Mouse (Mus musculus) lung, postnatal 0 days (tissue): ENCODE measurements around the gene Zfp949. TPM values are rescaled to one million over a fixed set of nuclear protein-coding genes. Genes with fewer than 3 reads are reported as not detected.

Experiments
- polyA plus RNA-seq: library from polyadenylated mRNA; unstranded; fragments of >200 nt; fragmentation: Nextera tagmentation; extraction: Ambion mirVana; gene quantifications from 2 replicates; pipeline ENCODE4 v1.2.1, GENCODE M21; 2015

Zfp949 gene
- polyA plus RNA-seq, 1 experiment from 2014 or later: 11.5 TPM

Other genes starting within 250 kb of the Zfp949 start
- 5.3 and 5.8 TPM in 2 replicates for gene Nt5e, start 220.8 kb upstream of the Zfp949 start, polyA plus RNA-seq
- 20.3 and 23.3 TPM in 2 replicates for gene Snx14, start 109.1 kb upstream of the Zfp949 start, polyA plus RNA-seq
- gene Gm20537, start 91.4 kb upstream of the Zfp949 start, polyA plus RNA-seq: not detected in 2 replicates
- gene Syncrip, start 65.4 kb upstream of the Zfp949 start, polyA plus RNA-seq: 36.0 and 38.8 TPM in 2 replicates
- gene Trim43a, start 32.9 kb downstream of the Zfp949 start, polyA plus RNA-seq: 0.08 TPM in 1 of 2 replicates, not detected in the other
- 52.5 and 58.2 TPM in 2 replicates for gene Mthfsl, start 172.3 kb downstream of the Zfp949 start, polyA plus RNA-seq
- gene Bcl2a1d, start 183.9 kb downstream of the Zfp949 start, polyA plus RNA-seq: 18.0 and 18.2 TPM in 2 replicates